Mouse (Mus musculus) Patski (cell line): ENCODE data around the gene Gatad2b. TPM values are rescaled to one million over a fixed set of nuclear protein-coding genes. Genes with fewer than 3 reads are reported as not detected.
A peak's percentile ranks its signal among the peaks of the same experiment; 100 is the strongest.

Experiments
- ATAC-seq: fragments of 100-300 bp; one replicate; pipeline ENCODE4 v1.8.0; 2021
- CTCF ChIA-PET: fragments of 350-600 bp; sonication (Branson Sonifier 250); formaldehyde crosslinking; loops from one replicate; lab custom pipeline; 2022; ENCODE audit warnings: inconsistent platforms; lab: Charles Lee
- POLR2A ChIA-PET: fragments of 350-600 bp; sonication (Branson Sonifier 250); formaldehyde crosslinking; loops from one replicate; lab custom pipeline; 2022; ENCODE audit warnings: antibody characterized with exemption, inconsistent platforms; lab: Charles Lee
- DNase-seq: peaks from one replicate; pipeline ENCODE4 v3.0.0-alpha.2; 2011; ENCODE audit warnings: low read depth, low spot score
- H3K27me3 ChIP-seq: fragments of 371-371 bp; one replicate; pipeline ENCODE4 v1.5.1; 2021
- CTCF ChIP-seq: fragments of 100-300 bp; IDR thresholded peaks from one replicate; pipeline ENCODE4 v1.5.1; 2021
- in situ Hi-C: fragments of 300-500 bp; cut with MboI; formaldehyde crosslinking; loops from 3 replicates; pipeline ENCODE4 v1.11.1; 2018; ENCODE audit warnings: low pct_unique_long_range_greater_than_20kb, mixed read lengths
- polyA plus RNA-seq: library from polyadenylated mRNA; unstranded; gene quantifications from one replicate; pipeline ENCODE4 v1.2.3, GENCODE M21; 2021

The Gatad2b gene
- polyA plus RNA-seq, 1 experiment from 2014 or later = 40.8 TPM

DNA sequence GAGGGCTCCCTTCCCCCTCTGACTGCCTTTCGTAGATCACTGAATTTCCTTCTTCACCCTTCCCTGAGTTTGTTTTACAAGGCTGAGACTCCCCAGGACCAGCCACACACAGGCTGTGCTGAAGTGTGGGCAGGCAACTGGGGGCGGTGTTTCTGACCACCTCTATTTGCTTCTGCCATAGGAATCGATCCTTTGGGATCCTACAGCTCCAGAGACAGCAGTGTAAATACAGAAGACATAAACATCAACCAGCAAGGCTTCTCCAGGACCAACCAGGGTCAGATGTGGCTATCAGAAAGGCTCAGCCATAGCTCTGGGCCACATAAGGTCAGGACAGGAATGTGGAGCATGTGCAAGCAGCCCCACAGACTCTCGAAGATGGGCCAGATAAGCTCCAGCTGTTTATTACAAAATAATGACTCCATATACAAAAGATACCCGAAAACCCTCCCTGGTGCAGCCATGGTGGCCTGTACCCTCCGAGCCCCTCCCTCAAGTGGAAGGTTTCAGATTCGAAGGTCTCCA is 91.9 kb downstream of the Gatad2b start:
- ChIA-PET POLR2A (no interaction called here), CTCF (interaction anchor here (1.6 to 3.7 kb wide), 2 partner anchors 10 to 11 kb away, joined by 4 to 12 read pairs; no protein-coding TSS in a partner anchor)
- DNase-seq = no peak
- ATAC-seq = no peak
- no peaks in the 10 kb centered on the region for H3K27me3 ChIP-seq
- no peak for TF ChIP-seq CTCF
- in situ Hi-C loops = no loop called here

DNA sequence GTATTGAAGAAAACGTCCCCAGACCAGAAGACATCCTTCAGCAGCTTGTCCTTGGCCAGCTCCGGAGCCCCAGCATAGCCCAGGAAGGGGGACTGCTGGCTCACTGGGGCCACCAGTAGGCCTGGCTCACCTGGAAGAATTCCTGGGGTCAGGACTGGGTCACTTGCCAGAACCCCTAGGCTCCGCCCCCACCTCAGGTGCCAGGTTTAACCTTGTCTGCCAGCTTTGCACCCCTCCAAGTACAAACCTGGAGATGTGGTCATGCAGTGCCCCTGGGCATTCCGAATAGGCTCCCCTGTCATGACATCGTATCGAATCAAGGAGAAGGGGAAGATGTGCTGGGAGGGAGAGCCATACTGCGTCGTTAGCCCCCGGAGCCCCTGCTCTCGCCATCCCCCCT is 93.8 kb downstream of the Gatad2b start:
- in situ Hi-C loops = no loop called here
- H3K27me3 ChIP-seq = no peaks in the 10 kb centered on the region
- TF ChIP-seq CTCF = no peak
- POLR2A ChIA-PET = no interaction called here
- CTCF ChIA-PET = interaction anchor here (1.6 kb wide), 1 partner anchor 13 kb away, joined by 6 read pairs; no protein-coding TSS in a partner anchor
- DNase-seq (no peak), ATAC-seq (no peak)

DNA sequence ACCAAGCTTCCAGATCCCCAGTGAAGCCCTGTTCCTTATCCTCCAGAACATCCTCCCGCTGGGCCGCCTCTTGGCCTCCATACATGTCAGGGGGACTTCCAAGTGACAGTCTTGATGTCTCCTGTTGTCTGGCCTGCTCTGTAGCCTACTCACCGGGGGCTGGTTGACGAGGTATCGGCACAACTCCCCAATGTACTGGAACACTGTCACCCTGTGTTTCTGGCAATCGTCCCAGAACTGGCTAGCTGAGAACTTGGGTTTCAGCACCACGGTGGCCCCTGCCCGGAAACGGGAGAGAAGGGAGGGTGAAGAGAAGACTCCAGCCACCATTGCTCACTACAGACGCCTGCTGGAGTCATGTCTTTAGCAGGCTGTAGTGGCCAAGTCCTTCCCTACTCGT is 94.5 kb downstream of the Gatad2b start:
- no peak for TF ChIP-seq CTCF
- in situ Hi-C loops = no loop called here
- DNase-seq (no peak), ATAC-seq (no peak)
- POLR2A ChIA-PET = no interaction called here
- no peaks in the 10 kb centered on the region for H3K27me3 ChIP-seq
- CTCF ChIA-PET = interaction anchor here (1.6 kb wide), 1 partner anchor 14 kb away, joined by 6 read pairs; no protein-coding TSS in a partner anchor

DNA sequence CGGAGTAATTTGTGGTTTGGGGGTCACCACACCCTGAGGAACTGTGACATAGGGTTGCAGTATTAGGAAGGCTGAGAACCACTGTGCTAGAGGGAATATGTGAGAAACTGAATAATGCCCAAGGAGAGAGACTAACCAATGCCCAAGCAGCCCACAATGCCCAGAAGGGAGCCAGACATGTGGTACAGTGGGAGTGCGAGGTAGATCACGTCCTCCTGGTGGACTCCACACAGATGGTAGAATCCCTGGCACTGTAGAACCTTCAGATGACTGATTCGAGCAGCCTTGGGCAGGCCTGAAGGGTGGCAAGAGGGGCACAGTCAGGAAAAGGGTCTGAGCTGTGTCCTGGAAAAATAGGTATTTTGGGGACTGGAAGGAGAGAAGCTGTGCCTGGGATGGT is 95.2 kb downstream of the Gatad2b start:
- in situ Hi-C loops = no loop called here
- POLR2A ChIA-PET = no interaction called here
- no peaks in the 10 kb centered on the region for H3K27me3 ChIP-seq
- no peak for TF ChIP-seq CTCF
- CTCF ChIA-PET = no interaction called here
- DNase-seq (no peak), ATAC-seq (no peak)

DNA sequence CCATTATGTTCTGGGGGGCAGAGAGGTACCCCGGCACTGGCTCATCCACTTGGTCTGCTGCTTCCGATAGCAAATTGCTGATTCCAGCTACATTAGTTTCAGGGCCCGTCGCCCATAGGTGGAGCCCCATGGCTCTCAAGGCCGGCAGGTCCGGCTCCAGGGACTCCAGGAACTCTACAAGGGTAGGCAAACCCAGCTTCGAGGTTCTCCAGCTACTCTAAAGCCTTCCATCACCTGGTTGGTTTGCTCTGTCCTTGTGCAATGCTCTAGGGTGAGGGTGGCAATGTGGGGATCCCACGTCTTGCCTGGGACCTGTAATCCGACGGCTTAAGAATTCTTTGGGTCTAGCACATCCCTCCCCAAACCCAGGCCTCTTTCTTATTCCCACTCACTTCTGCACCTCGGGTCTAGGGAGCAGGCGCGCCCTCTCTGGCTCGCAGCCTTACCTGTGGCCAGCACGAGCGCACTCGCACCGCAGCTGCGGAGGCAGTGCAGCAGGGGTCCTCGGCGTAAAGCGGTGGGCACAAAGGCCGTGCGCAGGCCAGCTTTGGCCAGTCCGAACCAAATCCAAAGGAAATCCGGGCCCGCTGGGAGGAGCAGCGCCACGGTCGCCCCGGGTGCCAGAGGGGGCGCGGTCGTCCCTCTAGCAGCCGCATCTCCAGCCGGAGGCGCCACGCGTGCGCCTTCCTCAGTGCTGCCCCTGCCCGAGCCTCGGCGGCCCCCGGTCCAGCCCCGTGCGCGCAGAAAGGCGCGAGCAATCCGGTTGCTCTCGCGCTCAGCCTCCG is 95.9 kb downstream of the Gatad2b start:
- DNase-seq (no peak), ATAC-seq (no peak)
- POLR2A ChIA-PET = interaction anchor here (0.5 kb wide), 1 partner anchor 37 kb away, joined by 3 read pairs; no protein-coding TSS in a partner anchor
- no peak for TF ChIP-seq CTCF
- CTCF ChIA-PET = interaction anchor here (2.0 kb wide), 1 partner anchor 15 kb away, joined by 6 read pairs; no protein-coding TSS in a partner anchor
- in situ Hi-C loops = no loop called here
- H3K27me3 ChIP-seq = no peaks in the 10 kb centered on the region

DNA sequence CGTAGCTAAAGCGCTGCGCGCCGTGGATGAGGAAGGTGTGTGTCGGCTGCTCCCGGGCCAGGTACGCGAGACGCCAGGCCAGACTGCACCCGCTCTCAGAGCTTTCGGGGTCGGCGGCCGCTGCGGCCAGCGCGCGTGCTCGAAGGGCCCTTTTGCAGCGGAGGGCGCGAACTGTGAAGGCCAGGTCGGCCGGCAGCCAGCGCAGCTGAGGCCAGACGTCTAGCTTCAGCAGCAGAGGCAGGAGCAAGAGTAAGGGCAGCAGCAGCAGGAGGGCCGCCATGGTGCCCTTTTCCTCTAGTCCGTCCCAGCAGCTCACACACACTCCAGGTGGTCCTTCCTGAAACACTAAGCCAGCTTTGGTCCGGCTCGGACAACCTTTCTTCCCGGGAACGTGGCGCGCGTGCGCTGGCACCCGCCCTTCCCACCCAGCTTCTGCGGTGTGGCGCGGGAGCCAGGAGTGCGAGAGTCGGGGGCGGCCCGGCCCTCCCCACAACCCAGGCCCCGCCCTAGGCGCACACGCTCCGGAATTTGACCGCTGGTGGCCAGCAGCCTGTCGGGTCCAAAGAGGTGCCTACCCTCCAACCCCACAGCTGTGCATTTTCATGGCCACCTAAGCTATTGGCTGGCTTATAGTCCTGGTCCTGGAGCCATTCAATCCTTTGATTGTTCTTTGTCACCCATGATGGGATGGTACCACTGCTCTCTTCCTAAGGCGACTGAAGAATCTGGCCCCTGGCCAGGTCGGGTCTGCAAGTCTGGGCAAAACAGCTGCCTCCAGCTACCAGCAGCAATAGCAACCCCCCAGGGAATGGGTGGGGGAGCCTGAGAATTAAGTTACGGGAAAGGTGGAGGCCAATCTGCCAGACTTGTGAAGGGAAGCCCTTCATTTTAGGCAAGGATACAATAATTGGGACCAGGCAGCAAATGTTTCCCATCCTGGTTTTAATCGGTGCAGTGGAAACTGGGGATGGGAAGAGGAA is 96.8 kb downstream of the Gatad2b start, which contains the start of gene Slc27a3:
Gene Slc27a3, minus strand, starts transcription at position 428 of the 980 bp plus-strand sequence.
- POLR2A ChIA-PET = interaction anchor here (0.5 to 1.2 kb wide), 2 partner anchors 36 to 90 kb away, joined by 3 to 4 read pairs; no protein-coding TSS in a partner anchor
- H3K27me3 ChIP-seq = no peaks in the 10 kb centered on the region
- no peak for TF ChIP-seq CTCF
- in situ Hi-C loops = no loop called here
- no peak for ATAC-seq
- DNase-seq = no peak
- CTCF ChIA-PET = interaction anchor here (0.9 to 2.0 kb wide), 3 partner anchors 15 to 77 kb away, joined by 3 to 6 read pairs (median 3); no protein-coding TSS in a partner anchor

DNA sequence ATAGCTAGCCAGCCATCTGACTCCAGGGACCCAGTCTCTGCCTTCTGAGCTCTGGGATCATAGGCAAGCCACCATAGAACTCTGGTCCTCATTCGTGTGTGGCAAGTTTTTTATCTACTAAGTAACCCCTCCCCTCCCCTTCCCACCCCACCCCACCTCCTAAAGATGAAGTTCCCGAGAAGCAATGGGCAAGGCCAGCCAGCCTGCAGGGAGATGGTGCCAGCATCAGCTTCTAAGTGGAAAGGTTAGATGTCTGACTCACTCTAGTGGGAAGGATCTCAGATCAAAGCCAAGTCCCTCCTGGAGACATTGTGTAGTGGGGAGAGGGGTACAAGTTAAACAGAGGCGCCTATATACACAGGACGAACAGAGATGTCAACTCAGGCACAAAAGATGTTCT is 98.0 kb downstream of the Gatad2b start:
- H3K27me3 ChIP-seq = no peaks in the 10 kb centered on the region
- ChIA-PET POLR2A (interaction anchor here (1.2 kb wide), 1 partner anchor 10 kb away, joined by 3 read pairs; no protein-coding TSS in a partner anchor), CTCF (interaction anchor here (0.7 to 1.6 kb wide), 5 partner anchors 10 to 76 kb away, joined by 3 to 4 read pairs (median 3); no protein-coding TSS in a partner anchor)
- TF ChIP-seq CTCF = no peak
- in situ Hi-C loops = no loop called here
- DNase-seq (no peak), ATAC-seq (no peak)

DNA sequence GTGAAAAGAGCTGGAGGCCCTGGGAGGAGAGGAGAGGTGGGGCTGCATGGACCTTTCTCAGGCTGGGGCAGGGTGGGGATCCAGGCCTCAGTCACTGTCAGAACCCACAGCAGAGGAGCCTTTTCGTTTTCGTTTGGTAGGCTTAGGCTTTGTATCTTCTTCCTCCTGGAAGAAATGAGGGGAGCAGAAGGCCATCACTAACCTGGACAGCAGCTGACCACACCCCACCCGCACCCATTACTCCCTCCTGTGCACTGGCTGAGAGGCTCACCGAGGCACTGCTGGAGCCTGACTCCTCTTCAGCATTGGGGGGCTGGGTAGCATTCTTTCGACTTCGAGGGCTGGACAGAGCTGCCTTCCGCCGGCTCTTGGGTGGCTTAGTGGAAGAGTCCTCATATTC is 99.0 kb downstream of the Gatad2b start:
- DNase-seq (no peak), ATAC-seq (peak; percentile 7)
- TF ChIP-seq CTCF = no peak
- CTCF ChIA-PET = interaction anchor here (1.2 to 1.6 kb wide), 2 partner anchors 11 to 15 kb away, joined by 4 read pairs; no protein-coding TSS in a partner anchor
- H3K27me3 ChIP-seq = no peaks in the 10 kb centered on the region
- in situ Hi-C loops = no loop called here
- POLR2A ChIA-PET = interaction anchor here (1.2 kb wide), 1 partner anchor 9 kb away, joined by 3 read pairs; no protein-coding TSS in a partner anchor

DNA sequence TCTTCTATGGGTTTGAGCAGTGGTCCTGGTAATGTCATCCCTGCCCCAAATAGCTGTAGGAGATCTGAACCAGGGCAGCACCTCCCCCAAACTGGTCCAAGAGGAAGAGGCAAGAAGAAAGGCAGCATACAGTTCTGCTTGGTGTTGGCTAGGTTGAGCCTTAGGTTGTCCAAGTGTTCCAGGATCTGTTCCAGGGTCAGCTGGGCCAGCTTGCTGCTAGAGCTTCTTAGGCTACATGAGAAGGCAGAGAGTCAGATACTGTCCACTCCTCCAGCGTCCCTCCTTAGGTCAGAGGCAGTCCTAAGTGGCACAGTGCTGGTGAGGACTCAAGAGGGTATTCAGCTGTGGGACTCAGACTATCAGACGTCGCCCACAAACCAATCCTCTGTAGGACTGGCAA is 99.7 kb downstream of the Gatad2b start:
- ATAC-seq = no peak
- no peak for TF ChIP-seq CTCF

More for the DNA sequence above, 99.7 kb downstream of the Gatad2b start:
- H3K27me3 ChIP-seq = no peaks in the 10 kb centered on the region
- POLR2A ChIA-PET = interaction anchor here (1.2 kb wide), 1 partner anchor 12 kb away, joined by 3 read pairs; no protein-coding TSS in a partner anchor
- CTCF ChIA-PET = interaction anchor here (1.4 kb wide), 2 partner anchors 17 to 19 kb away, joined by 4 read pairs; no protein-coding TSS in a partner anchor
- no peak for DNase-seq
- in situ Hi-C loops = no loop called here
